Mouse (Mus musculus) E14TG2a.4 (cell line): ENCODE measurements around the gene Man1c1.

ENCODE experiments used
- CTCF ChIP-seq: conservative IDR thresholded peaks from 2 replicates; pipeline ENCODE4 v1.5.1; 2014; ENCODE audit warnings: low read length
- NANOG ChIP-seq: IDR thresholded peaks from 2 replicates; pipeline ENCODE4 v1.6.1; 2014; ENCODE audit warnings: borderline replicate concordance, low read length, mixed read lengths

- TF ChIP-seq CTCF (no peak), NANOG (no peak)
Observed at GRCm38 (mm10) chr4:134668355-134669028, 35.6 kb downstream of the Man1c1 start.
